Mouse (Mus musculus) c-Kit-positive CD71-positive TER-119-negative erythroid progenitor cells, embryonic 14.5 days (primary cell): Measurements from ENCODE around the gene Tmc5.

Experiments
- DNase-seq: peaks from one replicate; pipeline ENCODE4 v3.0.0-alpha.2; 2013; ENCODE audit warnings: low read depth

Gene Tmc5

DNA sequence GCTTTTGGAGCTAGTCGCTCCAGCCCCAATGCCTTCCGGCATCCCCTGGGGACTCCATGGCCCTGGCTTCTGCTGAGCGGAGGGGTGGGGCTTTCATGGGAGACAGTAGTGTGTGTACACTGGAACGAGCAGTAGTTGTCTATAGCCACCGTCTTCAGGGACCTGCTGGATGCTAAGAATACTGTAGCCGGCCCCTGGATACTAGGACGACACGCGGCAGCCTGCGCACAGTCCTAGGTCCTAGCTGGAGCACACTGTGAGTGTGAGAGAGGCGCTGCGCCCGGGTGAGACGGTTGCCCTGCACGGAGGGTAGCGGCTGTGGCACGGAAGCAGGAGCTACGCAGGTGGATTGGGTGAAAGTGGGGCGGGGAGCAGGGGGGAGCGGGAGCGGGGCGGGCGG, at the start of gene Tmc5:
Gene Tmc5, plus strand, starts transcription at position 97 of the 400 bp plus-strand sequence.
- DNase-seq: no peak

DNA sequence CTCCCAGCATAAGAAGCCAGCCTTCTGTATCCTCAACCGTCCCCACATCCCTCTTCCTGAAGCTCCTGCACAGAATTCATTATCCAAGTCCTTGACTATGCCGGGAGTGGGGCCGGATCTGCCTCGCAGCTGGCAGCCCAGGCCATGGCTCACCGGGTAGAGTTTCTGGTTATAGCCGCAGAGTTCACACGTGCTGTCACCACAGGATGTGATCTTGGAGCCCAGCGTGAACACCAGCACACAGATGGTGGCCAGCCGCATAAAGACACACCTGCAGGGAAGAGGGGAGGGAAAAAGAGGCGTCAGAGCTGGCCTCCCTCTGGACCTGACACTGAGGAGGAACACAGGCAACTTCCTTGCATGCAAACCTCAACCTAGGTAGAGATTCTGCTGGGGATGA, 49.6 kb upstream of the Tmc5 start:
- no peak for DNase-seq

GRCm38 (mm10) chr7:118553881-118554280, 43.2 kb upstream of the Tmc5 start:
- DNase-seq: no peak

GRCm38 (mm10) chr7:118554290-118554689, 42.8 kb upstream of the Tmc5 start:
- no peak for DNase-seq

- DNase-seq: no peak
These were observed 28.0 kb upstream of the Tmc5 start for GRCm38 (mm10) chr7:118569121-118569543.

- no peak for DNase-seq
These were observed 25.7 kb upstream of the Tmc5 start for GRCm38 (mm10) chr7:118571350-118571749.

DNA sequence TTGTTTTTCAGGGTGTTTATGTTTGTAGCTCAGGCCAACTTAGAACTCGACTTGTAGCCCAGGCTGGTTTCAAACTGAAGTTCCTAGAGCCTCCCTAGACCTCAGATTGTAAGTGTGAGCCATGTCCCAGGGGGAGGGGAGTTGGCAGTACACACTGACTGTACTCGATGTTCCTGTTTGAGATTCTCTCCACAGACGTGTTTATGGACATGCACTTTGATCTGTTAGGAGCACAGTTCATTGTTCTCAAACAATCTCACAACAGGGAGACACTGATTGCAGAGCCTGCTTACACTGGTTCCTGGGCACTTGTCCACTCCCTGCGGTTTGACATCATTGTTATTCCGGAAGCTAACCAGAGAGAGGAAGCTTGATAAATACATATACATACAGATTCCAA, 25.1 kb upstream of the Tmc5 start:
- no peak for DNase-seq

GRCm38 (mm10) chr7:118578269-118578668, 18.8 kb upstream of the Tmc5 start:
- no peak for DNase-seq

DNA sequence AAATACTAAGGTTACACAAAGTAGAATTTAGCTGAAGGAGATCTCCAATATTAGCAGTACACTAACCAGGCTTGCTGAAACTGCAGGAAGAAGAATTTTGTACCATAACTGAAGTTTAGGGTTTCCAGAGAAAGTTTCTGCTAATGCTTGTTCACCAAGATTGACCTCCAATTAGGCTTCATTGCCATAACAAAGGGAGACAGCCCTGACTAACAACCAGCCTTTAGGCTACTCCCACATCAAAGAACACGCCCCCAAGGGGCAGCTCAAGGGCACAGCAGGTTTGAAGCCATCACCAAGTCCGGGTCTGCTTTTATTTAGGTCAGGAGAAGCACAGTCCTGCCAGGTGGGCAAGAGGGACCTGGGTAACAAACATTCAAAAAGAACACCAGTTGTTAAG, 17.2 kb upstream of the Tmc5 start:
- DNase-seq: no peak

GRCm38 (mm10) chr7:118583821-118584220, 13.3 kb upstream of the Tmc5 start:
- no peak for DNase-seq

- DNase-seq: peak; percentile 25
These were observed 12.7 kb upstream of the Tmc5 start, which contains the start of gene Tmc7 for GRCm38 (mm10) chr7:118584257-118584907. TSS of gene Tmc7 (minus strand) at chr7:118584736.

DNA sequence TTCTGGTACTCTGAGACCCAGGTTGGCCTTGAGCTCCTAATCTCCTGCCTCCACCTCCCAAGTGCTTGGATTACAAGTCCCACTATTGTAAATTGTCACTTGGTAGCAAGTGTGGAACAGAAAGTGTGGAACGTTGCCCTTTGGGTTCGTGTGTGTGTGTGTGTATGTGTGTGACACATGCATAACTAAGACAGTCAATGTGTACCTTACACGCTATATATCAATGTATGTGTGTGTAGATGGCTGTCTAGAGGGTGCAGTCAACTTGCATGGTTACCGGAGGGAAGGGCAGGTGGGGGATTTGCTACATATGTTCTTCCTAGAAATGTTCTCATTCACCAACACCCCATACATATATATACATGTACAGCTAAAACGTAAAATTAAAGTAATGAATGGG, 12.2 kb upstream of the Tmc5 start:
- DNase-seq: no peak

DNA sequence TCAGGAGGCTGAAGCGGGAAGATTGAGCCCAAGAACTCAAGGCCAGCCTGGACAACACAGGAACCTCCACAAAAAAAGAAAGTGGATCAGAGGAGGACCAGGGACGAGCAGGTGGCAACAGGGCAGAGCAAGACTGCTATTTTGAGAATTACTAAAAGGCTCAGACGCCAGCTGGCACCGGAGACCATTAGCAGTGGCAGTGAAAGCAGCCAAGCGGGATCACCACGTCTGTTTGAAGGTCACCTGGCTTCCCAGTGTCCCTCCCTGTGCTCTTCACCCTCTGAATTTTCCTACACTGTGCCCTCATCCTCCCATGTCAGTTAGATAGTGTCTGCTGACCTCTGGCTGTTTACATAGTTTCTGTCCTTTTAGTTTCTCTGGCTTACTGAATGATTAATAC, 11.2 kb upstream of the Tmc5 start:
- DNase-seq: no peak

- no peak for DNase-seq
These were observed 6.3 kb upstream of the Tmc5 start for GRCm38 (mm10) chr7:118590726-118591305.

DNA sequence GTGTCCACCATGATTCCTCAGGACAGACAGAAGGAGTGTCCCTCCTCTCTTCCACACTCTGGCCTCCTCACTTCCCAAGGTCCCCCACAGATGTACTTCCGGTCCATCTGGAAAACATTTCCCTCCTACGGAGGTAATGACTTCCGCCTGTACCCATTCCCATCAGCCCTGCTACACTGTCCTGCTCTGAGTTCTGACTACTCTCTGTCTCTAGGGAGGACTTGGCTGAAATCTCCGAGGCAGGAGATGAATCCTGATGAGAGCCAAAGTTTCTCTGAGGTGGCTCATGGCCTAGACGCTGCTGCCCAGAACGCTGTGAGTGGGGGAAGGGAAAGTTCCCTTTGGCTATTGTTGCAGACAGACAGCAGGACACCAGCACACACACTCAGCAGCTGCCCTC, 5.0 kb upstream of the Tmc5 start:
- no peak for DNase-seq

GRCm38 (mm10) chr7:118593567-118594407, 3.3 kb upstream of the Tmc5 start:
- DNase-seq: no peak

- DNase-seq: no peak
These were observed 2.5 kb upstream of the Tmc5 start for GRCm38 (mm10) chr7:118594611-118595010.

GRCm38 (mm10) chr7:118595228-118595627, 1.9 kb upstream of the Tmc5 start:
- peak; percentile 66 for DNase-seq

- DNase-seq: no peak
These were observed 826 bp upstream of the Tmc5 start for GRCm38 (mm10) chr7:118596271-118596670.

DNA sequence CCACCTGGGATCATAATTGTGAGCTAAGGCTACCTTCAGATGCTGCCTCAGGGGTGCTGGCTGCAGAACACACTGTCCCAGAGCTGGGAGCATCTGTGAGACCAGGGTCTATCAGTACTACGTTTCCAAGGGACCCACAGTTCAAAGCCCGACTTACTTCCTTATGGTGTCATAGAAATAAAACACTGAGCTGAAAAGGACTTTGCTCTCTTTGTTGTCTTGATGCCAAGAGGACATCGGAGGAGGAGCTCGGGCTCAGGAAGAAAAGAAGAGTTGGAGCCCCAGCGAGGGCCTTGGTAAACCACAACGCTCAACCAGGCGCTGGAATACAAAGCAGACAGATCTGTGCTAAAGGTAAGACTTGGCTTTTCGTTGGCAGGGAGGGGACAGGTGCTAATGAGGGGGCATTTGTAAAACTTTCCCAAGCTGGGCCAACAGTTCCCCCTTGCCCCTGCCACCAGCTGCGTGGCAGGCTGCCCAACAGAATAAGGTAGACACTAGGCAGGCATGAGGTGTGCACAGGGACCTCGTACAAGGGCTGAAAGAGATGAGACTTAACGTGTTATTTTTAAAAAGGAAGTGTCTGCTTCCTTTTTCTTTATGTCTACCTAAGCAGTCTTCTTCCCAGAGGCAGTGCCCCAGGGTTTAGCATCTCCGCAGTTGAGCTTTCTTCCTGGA, 3.0 kb downstream of the Tmc5 start:
- no peak for DNase-seq

- no peak for DNase-seq
These were observed 7.7 kb downstream of the Tmc5 start for GRCm38 (mm10) chr7:118604842-118605241.

DNA sequence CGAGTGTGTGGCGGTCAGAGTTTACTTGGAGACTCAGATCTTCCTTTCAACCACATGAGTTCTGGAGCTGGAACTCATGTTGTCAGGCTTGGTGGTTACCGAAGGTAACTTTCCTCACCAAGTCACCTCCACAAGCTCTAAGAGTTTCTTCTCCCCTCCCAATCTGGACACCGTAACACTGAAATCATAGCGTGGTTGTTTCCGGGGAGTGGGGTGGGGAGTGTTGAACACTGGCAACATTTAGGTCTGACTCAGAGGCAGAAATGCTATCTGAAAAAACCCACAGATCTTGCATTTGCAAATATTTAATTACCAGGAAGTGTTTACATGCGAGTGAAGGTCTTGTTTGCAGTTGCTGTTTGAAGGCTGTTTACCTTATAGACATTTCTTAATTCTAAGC, 12.7 kb downstream of the Tmc5 start:
- no peak for DNase-seq

- no peak for DNase-seq
These were observed 13.6 kb downstream of the Tmc5 start for GRCm38 (mm10) chr7:118610721-118611120.
